Mouse (Mus musculus): ENCODE data around the gene Olfr414. TPM values are rescaled to one million over a fixed set of nuclear protein-coding genes. Genes with fewer than 3 reads are reported as not detected.

Olfr414 gene
- not detected in 2 replicates for polyA plus RNA-seq (2014; fragmentation: Nextera tagmentation; extraction: Ambion mirVana)

- Histone ChIP-seq H3K4me2 (no peak within 1 kb of the TSS), H3K4me3 (ENCODE audit: low read depth, low read length) (no peak within 1 kb of the TSS), H3K9ac (ENCODE audit: low read depth, low read length) (no peak within 1 kb of the TSS), H3K36me3 (ENCODE audit: control insufficient read depth, insufficient read depth, low read length) (no peaks in the 10 kb centered on the region), H3K4me1 (ENCODE audit: control insufficient read depth, insufficient read depth, low read length) (no peaks in the 10 kb centered on the region), H3K27me3 (ENCODE audit: control insufficient read depth, insufficient read depth, low read length) (no peaks in the 10 kb centered on the region), H3K9me3 (replicated peaks; ENCODE audit: control insufficient read depth, low read length) (no peaks in the 10 kb centered on the region), H3K27ac (ENCODE audit: low read depth, low read length) (no peak within 1 kb of the TSS)
- no peak for ATAC-seq (replicated peaks; ENCODE audit: insufficient number of reproducible peaks, low FRiP score, low TSS enrichment)
- 52% methylated on average over 1 of the region's 1 CpGs for WGBS (ENCODE audit: insufficient replicate concordance)
Measured at GRCm38 (mm10) chr1:174423764-174424163, at the start of gene Olfr414. Gene Olfr414 (plus strand): TSS chr1:174424064.

DNA sequence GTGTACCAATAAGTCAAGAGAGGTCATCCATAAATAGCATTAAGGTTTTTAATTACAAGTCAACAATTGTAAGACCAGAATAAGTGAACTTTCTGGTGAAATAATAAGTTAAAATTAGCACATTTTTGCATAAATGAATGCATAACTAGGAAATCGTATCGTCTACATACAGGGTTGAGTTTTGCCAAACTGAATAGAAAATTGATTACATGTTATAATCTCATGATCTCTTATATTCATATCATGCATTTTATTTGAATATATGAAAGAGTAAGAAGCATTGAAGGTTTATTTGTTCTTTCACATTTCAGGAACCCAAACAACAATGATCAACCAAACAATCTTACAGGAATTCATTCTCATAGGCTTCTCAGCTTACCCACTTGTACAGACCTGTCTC is 33.1 kb upstream of the Olfr414 start, which contains the start of gene Olfr248:
Gene Olfr248, plus strand, starts transcription at position 301 of the 400 bp plus-strand sequence.
- WGBS (ENCODE audit: insufficient replicate concordance), result 87% methylated on average over 2 of the region's 2 CpGs
- Histone ChIP-seq H3K27ac (ENCODE audit: low read depth, low read length) (no peak within 1 kb of the TSS), H3K36me3 (ENCODE audit: control insufficient read depth, insufficient read depth, low read length) (no peaks in the 10 kb centered on the region), H3K4me3 (ENCODE audit: low read depth, low read length) (no peak within 1 kb of the TSS), H3K4me2 (no peak within 1 kb of the TSS), H3K9me3 (replicated peaks; ENCODE audit: control insufficient read depth, low read length) (no peaks in the 10 kb centered on the region), H3K4me1 (ENCODE audit: control insufficient read depth, insufficient read depth, low read length) (no peaks in the 10 kb centered on the region), H3K27me3 (ENCODE audit: control insufficient read depth, insufficient read depth, low read length) (no peaks in the 10 kb centered on the region), H3K9ac (ENCODE audit: low read depth, low read length) (no peak within 1 kb of the TSS)
- ATAC-seq (replicated peaks; ENCODE audit: insufficient number of reproducible peaks, low FRiP score, low TSS enrichment), result no peak

- ATAC-seq (replicated peaks; ENCODE audit: insufficient number of reproducible peaks, low FRiP score, low TSS enrichment), result no peak
- Histone ChIP-seq H3K27ac (ENCODE audit: low read depth, low read length) (no peak overlapping the region), H3K4me1 (ENCODE audit: control insufficient read depth, insufficient read depth, low read length) (no peaks in the 10 kb centered on the region), H3K4me2 (no peak overlapping the region), H3K27me3 (ENCODE audit: control insufficient read depth, insufficient read depth, low read length) (no peaks in the 10 kb centered on the region), H3K4me3 (ENCODE audit: low read depth, low read length) (no peak overlapping the region), H3K9me3 (replicated peaks; ENCODE audit: control insufficient read depth, low read length) (no peaks in the 10 kb centered on the region), H3K9ac (ENCODE audit: low read depth, low read length) (no peak overlapping the region), H3K36me3 (ENCODE audit: control insufficient read depth, insufficient read depth, low read length) (no peaks in the 10 kb centered on the region)
- WGBS (ENCODE audit: insufficient replicate concordance), result 48% methylated on average over 4 of the region's 4 CpGs
Measured at GRCm38 (mm10) chr1:174422959-174423358, 905 bp upstream of the Olfr414 start.

- Histone ChIP-seq H3K4me2 (no peak overlapping the region), H3K4me1 (ENCODE audit: control insufficient read depth, insufficient read depth, low read length) (no peaks in the 10 kb centered on the region), H3K9ac (ENCODE audit: low read depth, low read length) (no peak overlapping the region), H3K36me3 (ENCODE audit: control insufficient read depth, insufficient read depth, low read length) (no peaks in the 10 kb centered on the region), H3K4me3 (ENCODE audit: low read depth, low read length) (no peak overlapping the region), H3K9me3 (replicated peaks; ENCODE audit: control insufficient read depth, low read length) (no peaks in the 10 kb centered on the region), H3K27ac (ENCODE audit: low read depth, low read length) (no peak overlapping the region), H3K27me3 (ENCODE audit: control insufficient read depth, insufficient read depth, low read length) (no peaks in the 10 kb centered on the region)
- ATAC-seq (replicated peaks; ENCODE audit: insufficient number of reproducible peaks, low FRiP score, low TSS enrichment), result no peak
- 29% methylated on average over 3 of the region's 3 CpGs for WGBS (ENCODE audit: insufficient replicate concordance)
Measured at GRCm38 (mm10) chr1:174426180-174426986, 2.5 kb downstream of the Olfr414 start.

DNA sequence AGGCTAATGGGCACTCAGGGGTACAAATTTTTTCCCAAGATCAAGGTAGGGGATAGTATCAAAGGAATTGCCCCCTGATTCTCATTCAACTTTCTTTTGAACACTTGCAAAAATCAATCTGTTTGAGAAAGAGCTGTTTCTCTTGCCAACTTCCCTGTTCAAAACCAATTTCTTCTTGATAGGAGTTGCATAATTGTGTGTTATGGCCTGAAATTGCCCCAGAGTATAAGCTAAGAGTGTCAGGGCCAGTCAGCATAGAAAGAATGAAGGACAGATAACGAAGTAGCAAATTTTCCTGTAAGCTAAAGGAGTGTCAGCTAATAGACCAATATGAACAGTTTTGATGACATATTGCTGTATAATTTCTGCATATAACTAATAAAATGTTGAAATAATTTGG is 3.5 kb downstream of the Olfr414 start:
- H3K27me3 ChIP-seq (ENCODE audit: control insufficient read depth, insufficient read depth, low read length), result no peaks in the 10 kb centered on the region
- H3K36me3 ChIP-seq (ENCODE audit: control insufficient read depth, insufficient read depth, low read length), result no peaks in the 10 kb centered on the region
- no peak overlapping the region for H3K9ac ChIP-seq (ENCODE audit: low read depth, low read length)
- no peaks in the 10 kb centered on the region for H3K4me1 ChIP-seq (ENCODE audit: control insufficient read depth, insufficient read depth, low read length)
- H3K4me3 ChIP-seq (ENCODE audit: low read depth, low read length), result no peak overlapping the region
- ATAC-seq (replicated peaks; ENCODE audit: insufficient number of reproducible peaks, low FRiP score, low TSS enrichment), result no peak
- 85% methylated on average over 1 of the region's 1 CpGs for WGBS (ENCODE audit: insufficient replicate concordance)
- H3K4me2 ChIP-seq, result no peak overlapping the region
- no peaks in the 10 kb centered on the region for H3K9me3 ChIP-seq (replicated peaks; ENCODE audit: control insufficient read depth, low read length)
- no peak overlapping the region for H3K27ac ChIP-seq (ENCODE audit: low read depth, low read length)

- Histone ChIP-seq H3K27me3 (ENCODE audit: control insufficient read depth, insufficient read depth, low read length) (no peaks in the 10 kb centered on the region), H3K9ac (ENCODE audit: low read depth, low read length) (no peak overlapping the region), H3K4me3 (ENCODE audit: low read depth, low read length) (no peak overlapping the region), H3K36me3 (ENCODE audit: control insufficient read depth, insufficient read depth, low read length) (no peaks in the 10 kb centered on the region), H3K27ac (ENCODE audit: low read depth, low read length) (no peak overlapping the region), H3K9me3 (replicated peaks; ENCODE audit: control insufficient read depth, low read length) (no peaks in the 10 kb centered on the region), H3K4me2 (no peak overlapping the region), H3K4me1 (ENCODE audit: control insufficient read depth, insufficient read depth, low read length) (no peaks in the 10 kb centered on the region)
- no peak for ATAC-seq (replicated peaks; ENCODE audit: insufficient number of reproducible peaks, low FRiP score, low TSS enrichment)
- WGBS (ENCODE audit: insufficient replicate concordance), result 73% methylated on average over 2 of the region's 2 CpGs
Measured at GRCm38 (mm10) chr1:174428407-174428806, 4.5 kb downstream of the Olfr414 start.

- no peak for ATAC-seq (replicated peaks; ENCODE audit: insufficient number of reproducible peaks, low FRiP score, low TSS enrichment)
- Histone ChIP-seq H3K27ac (ENCODE audit: low read depth, low read length) (no peak overlapping the region), H3K9me3 (replicated peaks; ENCODE audit: control insufficient read depth, low read length) (no peaks in the 10 kb centered on the region), H3K4me1 (ENCODE audit: control insufficient read depth, insufficient read depth, low read length) (no peaks in the 10 kb centered on the region), H3K36me3 (ENCODE audit: control insufficient read depth, insufficient read depth, low read length) (no peaks in the 10 kb centered on the region), H3K9ac (ENCODE audit: low read depth, low read length) (no peak overlapping the region), H3K27me3 (ENCODE audit: control insufficient read depth, insufficient read depth, low read length) (no peaks in the 10 kb centered on the region), H3K4me3 (ENCODE audit: low read depth, low read length) (no peak overlapping the region), H3K4me2 (no peak overlapping the region)
- WGBS (ENCODE audit: insufficient replicate concordance), result 71% methylated on average over 1 of the region's 1 CpGs
Measured at GRCm38 (mm10) chr1:174434121-174434520, 10.3 kb downstream of the Olfr414 start.

DNA sequence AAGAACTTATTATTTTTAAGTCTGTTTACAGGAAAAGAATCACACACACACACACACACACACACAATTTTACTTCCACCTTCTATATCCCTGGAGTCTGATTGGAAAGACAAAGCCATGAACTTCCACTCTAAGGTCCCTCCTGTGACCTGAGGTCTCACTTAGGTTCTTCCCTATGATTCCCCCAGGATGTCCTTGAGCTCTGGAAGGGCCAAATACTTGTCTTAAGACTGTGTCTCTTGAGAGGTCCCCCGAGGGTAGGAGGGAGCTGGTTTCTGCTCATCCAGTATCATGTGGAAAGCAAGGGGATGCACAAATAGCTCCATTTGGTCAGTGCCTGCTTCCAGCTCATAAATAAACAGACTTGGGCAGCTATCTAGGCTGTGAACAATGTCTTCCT is 17.9 kb downstream of the Olfr414 start, which contains the start of gene Olfr220:
Gene Olfr220, plus strand, starts transcription at position 301 of the 400 bp plus-strand sequence.
- 49% methylated on average over 1 of the region's 1 CpGs for WGBS (ENCODE audit: insufficient replicate concordance)
- no peak within 1 kb of the TSS for H3K9ac ChIP-seq (ENCODE audit: low read depth, low read length)
- no peak within 1 kb of the TSS for H3K27ac ChIP-seq (ENCODE audit: low read depth, low read length)
- no peaks in the 10 kb centered on the region for H3K9me3 ChIP-seq (replicated peaks; ENCODE audit: control insufficient read depth, low read length)
- no peak within 1 kb of the TSS for H3K4me3 ChIP-seq (ENCODE audit: low read depth, low read length)
- ATAC-seq (replicated peaks; ENCODE audit: insufficient number of reproducible peaks, low FRiP score, low TSS enrichment), result no peak
- no peak within 1 kb of the TSS for H3K4me2 ChIP-seq
- H3K4me1 ChIP-seq (ENCODE audit: control insufficient read depth, insufficient read depth, low read length), result no peaks in the 10 kb centered on the region
- no peaks in the 10 kb centered on the region for H3K27me3 ChIP-seq (ENCODE audit: control insufficient read depth, insufficient read depth, low read length)
- no peaks in the 10 kb centered on the region for H3K36me3 ChIP-seq (ENCODE audit: control insufficient read depth, insufficient read depth, low read length)

DNA sequence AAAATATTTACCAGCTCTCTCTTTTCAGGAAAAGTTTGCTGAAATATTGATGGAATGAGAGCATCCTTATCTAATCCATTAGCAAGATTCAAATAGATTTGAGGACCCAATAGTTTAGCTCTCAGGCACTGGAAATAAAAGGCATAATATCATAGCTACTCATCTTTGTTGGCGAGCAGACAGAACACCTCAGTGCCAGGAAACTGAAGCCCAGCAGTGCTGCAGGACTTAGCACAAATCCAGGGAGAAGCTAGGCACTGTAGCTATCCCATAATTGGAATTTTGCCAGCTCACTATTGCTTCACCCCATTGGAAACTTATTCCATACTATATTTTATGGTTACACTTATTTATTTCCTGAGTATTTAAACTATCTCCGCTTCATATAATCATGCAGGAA is 31.2 kb downstream of the Olfr414 start:
- WGBS (ENCODE audit: insufficient replicate concordance), result 75% methylated on average over 2 of the region's 2 CpGs
- H3K27ac ChIP-seq (ENCODE audit: low read depth, low read length), result no peak overlapping the region

More for the DNA sequence above, 31.2 kb downstream of the Olfr414 start:
- Histone ChIP-seq H3K27me3 (ENCODE audit: control insufficient read depth, insufficient read depth, low read length) (no peaks in the 10 kb centered on the region), H3K4me1 (ENCODE audit: control insufficient read depth, insufficient read depth, low read length) (no peaks in the 10 kb centered on the region), H3K36me3 (ENCODE audit: control insufficient read depth, insufficient read depth, low read length) (no peaks in the 10 kb centered on the region), H3K4me2 (no peak overlapping the region), H3K9ac (ENCODE audit: low read depth, low read length) (no peak overlapping the region), H3K4me3 (ENCODE audit: low read depth, low read length) (no peak overlapping the region), H3K9me3 (replicated peaks; ENCODE audit: control insufficient read depth, low read length) (no peaks in the 10 kb centered on the region)
- ATAC-seq (replicated peaks; ENCODE audit: insufficient number of reproducible peaks, low FRiP score, low TSS enrichment), result no peak
